Mouse (Mus musculus): ENCODE measurements around the gene Mvb12a.

Mvb12a gene

GRCm38 (mm10) chr8:71526272-71526671, 16.4 kb upstream of the Mvb12a start:
- DNase-seq (ENCODE audit: low read depth, low spot score), result no peak

- DNase-seq (ENCODE audit: low read depth, low spot score), result no peak
Measured at GRCm38 (mm10) chr8:71527162-71527870, 15.4 kb upstream of the Mvb12a start.

DNA sequence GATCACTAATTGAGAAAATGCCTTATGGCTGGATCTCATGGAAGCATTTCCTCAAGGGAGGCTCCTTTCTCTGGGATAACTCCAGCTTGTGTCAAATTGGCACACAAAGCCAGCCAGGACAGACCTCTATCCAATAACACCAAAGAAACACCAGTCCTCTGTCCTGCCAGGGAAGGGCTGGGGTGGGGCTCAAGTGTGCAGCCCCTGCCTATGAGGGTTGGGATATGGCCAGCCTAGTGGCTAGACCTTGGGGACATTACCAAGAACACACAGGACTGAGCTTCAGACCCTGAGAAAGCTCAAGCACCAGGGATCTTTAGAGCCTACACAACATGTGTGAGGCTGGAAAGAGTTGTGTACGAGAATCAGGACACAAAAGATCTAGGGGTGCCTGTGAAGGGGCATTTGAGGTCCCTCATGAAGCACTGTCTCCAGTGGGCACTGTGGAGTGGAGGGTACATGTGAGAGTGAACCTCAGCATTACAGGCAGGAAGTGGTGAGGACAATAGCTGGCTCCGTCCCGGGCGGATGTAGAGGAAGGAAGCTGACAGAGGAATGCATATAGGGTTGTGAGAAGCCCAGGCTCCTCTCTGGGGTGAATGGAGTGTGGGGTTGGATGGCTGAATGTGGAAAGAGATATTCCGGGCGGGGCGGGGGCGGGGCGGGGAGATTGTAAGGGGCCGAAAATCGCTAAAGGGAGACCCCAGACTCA, 14.2 kb upstream of the Mvb12a start:
- DNase-seq (ENCODE audit: low read depth, low spot score), result no peak

DNA sequence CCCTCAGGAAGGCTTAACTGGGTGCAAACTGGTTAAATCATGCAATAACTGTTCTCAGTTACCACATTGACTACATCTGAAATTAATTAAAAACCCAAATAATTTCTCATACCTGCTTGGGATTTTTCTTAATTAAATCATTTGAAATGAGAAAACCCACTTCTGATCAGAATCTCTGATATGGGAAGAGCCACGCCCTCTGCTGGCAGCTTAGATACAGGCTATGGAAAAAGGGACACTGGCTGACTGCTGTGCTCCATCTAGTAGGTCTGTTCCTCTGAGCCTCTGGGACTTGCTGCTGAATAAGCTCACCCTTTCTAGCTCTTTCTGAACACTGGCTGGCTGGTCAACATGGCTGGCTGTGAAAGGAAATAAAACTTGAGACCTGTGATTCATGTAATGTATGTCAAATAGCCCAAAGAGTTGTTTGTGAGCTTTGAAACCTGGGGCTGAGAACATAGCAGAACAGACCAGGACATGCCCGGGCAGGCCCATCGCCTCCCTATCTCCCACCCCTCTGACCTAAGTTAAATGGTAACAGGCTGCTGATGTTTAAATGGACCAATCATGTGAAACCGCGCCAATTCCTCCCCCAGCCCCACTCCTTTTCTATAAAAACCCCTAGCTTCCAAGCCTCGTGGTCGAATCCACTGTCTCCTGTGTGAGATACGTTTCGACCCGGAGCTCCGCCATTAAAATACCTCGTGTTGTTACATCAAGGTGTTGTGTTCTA, 11.8 kb upstream of the Mvb12a start:
- DNase-seq (ENCODE audit: low read depth, low spot score), result peak; percentile 77

GRCm38 (mm10) chr8:71534263-71534810, 8.4 kb upstream of the Mvb12a start:
- no peak for DNase-seq (ENCODE audit: low read depth, low spot score)

GRCm38 (mm10) chr8:71535663-71536062, 7.1 kb upstream of the Mvb12a start:
- DNase-seq (ENCODE audit: low read depth, low spot score), result peak; percentile 51

GRCm38 (mm10) chr8:71537028-71537867, 5.5 kb upstream of the Mvb12a start, which contains the start of gene Bst2:
Bst2 (minus strand) TSS chr8:71537456.
- DNase-seq (ENCODE audit: low read depth, low spot score), result peak; percentile 67

DNA sequence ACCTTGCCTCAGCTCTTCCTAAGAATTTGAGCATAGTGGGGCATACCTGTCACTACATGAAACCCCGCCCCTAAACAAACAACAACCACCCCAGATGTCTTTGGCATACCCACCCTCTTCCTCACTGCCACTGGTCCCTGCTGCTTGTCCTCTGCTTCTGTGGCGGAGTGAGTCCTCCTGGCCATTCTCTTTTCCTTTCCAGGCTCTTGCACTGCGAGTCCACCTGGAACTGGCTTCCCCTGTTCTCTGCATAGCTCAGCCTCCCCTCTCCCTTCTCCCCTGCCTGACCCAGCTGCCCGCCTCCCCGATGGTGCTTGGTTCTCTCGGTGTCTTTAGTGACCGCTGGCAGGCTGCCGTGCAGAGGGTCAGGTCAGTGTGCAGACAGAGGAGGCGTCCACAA, 1.0 kb downstream of the Mvb12a start:
- DNase-seq (ENCODE audit: low read depth, low spot score), result no peak

- no peak for DNase-seq (ENCODE audit: low read depth, low spot score)
Measured at GRCm38 (mm10) chr8:71545053-71545452, 2.3 kb downstream of the Mvb12a start.

- DNase-seq (ENCODE audit: low read depth, low spot score), result no peak
Measured at GRCm38 (mm10) chr8:71547590-71547989, 4.9 kb downstream of the Mvb12a start.

GRCm38 (mm10) chr8:71550754-71551153, 8.0 kb downstream of the Mvb12a start:
- no peak for DNase-seq (ENCODE audit: low read depth, low spot score)

DNA sequence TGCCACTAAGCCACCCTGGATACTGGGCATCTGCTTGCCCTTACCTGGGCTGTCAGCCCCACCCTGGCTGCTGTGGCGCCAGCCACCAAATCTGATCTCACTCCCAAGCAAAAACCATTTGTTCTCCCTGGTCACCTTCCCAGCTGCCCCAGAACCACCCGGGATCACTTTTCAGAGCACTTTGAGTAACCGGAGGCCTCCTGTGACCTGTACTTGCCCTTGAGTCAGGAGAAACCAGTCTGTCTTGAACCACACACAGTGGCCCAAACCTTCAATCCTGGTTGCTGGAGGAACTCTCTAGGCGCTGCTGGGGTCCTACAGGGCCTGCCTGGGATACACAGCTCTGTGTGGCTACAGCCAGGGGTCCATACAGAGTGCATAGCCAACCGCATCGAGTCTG, 10.0 kb downstream of the Mvb12a start:
- no peak for DNase-seq (ENCODE audit: low read depth, low spot score)

- no peak for DNase-seq (ENCODE audit: low read depth, low spot score)
Measured at GRCm38 (mm10) chr8:71554001-71554400, 11.3 kb downstream of the Mvb12a start.

DNA sequence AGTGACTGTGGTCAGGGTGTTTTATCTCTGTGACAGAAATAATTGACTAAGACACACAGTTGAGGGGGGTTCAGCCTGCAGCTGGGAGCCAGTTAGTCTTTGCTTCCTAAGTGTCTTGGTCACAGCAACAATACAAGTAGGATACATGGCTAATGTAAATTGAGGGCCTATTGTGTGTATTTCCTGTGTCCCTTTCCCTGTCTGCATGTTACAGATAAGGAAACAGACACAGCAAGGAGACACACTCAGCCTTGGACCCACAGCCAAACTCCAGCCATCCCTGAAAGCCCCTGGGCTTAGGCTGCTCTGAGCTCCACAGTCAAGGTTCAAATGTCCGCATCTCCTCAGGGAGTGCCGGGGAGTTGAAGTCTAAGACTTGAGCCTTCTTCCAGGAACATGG, 11.9 kb downstream of the Mvb12a start:
- no peak for DNase-seq (ENCODE audit: low read depth, low spot score)

DNA sequence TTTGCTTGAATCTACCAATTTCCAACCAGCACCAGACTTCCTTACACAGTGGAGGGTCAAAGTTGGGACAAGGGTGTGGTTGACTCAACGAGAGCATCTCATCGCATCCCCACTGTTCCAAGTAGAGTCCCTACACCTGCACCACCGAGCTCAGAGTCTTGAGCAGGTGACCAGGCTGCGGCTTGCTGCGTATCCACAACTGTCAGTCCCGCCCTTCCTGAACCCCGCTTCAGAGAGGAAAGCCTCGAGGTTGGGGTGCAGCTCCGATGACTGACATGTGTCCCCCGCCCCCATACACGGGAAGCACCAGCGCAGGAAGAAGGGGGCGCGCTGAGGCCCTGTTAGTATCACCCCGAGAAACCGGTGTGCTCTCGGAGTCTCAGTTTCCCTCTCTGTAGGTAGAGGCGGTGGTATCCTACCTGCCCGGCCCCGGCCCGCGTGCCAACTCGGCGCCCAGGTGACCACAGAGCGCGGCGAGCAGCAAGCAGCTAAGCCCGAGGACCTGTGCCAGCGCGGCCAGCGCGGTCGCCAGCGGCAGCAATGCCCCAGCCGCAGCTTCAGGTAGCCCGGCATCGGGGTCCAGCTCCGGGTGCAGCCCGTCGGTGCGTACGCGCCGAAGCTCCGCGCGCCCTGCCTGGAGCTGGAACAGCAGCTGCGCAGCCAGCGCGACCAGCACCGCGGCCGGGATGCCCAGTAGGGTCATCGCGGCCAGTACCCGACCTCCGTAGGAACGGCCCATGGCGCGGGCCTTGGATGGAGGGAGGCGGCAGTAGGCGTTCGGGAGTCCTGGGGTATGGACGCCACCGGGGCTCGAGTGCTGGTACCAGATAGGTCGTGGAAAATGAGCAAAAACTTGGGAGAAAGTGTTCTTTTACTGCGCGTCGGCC, 15.6 kb downstream of the Mvb12a start, which contains the start of gene Tmem221:
TSS of gene Tmem221 (minus strand) at position 801 of the 887 bp plus-strand sequence.
- no peak for DNase-seq (ENCODE audit: low read depth, low spot score)

GRCm38 (mm10) chr8:71558958-71559690, 16.4 kb downstream of the Mvb12a start:
- DNase-seq (ENCODE audit: low read depth, low spot score), result peak; percentile 52

DNA sequence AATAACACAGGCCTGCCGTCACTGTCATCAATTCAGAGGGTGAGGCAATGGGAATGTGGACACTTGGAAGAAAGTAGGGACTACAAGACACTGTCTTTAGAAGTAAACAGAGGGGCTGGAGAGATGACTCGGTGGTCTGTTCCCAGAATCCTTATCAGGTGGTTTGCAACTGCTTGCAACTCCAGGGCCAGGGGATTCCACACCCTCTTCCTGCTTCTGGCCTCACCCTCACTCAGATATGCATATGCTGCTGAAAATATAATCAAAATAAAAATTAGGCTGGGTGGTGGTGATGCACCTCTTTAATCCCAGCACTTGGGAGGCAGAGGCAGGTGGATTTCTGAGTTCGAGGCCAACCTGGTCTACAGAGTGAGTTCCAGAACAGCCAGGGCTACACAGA, 17.3 kb downstream of the Mvb12a start:
- no peak for DNase-seq (ENCODE audit: low read depth, low spot score)

DNA sequence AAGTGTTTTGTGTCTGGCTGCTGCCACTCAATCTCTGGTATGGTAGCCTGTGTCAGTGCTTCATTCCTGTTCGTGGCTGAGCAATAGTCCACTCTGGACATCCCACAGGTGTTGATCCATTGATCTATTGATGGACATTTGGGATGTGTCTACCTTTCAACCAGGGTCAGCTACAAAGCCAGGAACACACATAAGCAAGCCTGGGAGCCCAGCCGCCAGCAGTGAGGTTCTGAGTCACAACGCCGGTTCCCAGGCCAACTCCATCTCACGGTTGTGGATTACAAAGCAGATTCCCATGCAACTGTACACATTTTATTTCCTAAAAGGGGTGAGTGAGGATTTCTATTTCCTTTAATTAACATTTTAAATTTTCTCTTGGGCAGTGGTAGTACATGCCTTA, 18.0 kb downstream of the Mvb12a start:
- no peak for DNase-seq (ENCODE audit: low read depth, low spot score)

GRCm38 (mm10) chr8:71561401-71561800, 18.7 kb downstream of the Mvb12a start:
- peak; percentile 92 for DNase-seq (ENCODE audit: low read depth, low spot score)
